In the genomic region with DNA sequence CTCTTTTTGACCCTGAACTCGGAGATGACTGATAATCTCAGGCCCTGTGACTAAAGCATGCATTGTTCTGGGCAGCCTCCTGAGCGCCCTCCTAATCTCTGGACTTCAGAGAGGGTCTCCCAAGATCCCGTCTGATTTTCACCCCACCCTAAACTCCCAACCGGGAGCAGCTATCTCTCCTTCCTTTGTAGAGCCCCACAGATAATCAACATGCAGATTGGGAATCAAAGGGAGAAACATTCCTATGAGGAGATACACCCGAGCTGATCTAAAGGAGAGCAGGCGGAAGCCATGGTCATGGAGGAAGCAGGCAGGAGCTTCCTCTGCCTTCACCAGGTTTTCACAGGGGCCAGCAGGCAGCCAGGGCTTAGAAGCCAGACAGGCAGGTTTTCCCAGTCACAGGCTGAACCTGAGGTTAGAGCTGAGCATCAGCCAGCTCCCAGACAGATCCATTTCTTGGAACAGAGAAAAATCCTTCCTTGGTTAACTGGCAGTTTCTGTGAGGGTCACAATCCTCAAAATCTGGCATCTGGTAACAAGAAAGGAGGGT, we compare ENCODE assay signal across 28 mouse cellular contexts.
DNase-seq lines count a peak whose midpoint lies in the region; ATAC-seq and TF ChIP-seq lines count a peak whose summit lies in the region.
"Had no signal": no experiment of that assay in that cellular context is flagged by ENCODE, and none has a peak within 500 bp of the region (broad histone marks: within the 10 kb centered on the region; RNA-seq: fewer than 3 reads in every experiment).

No protein-coding gene starts in this region.

- peaks cover 7% of the 10 kb centered on the region; the same call in 1 of the 2 replicates for H3K4me1 ChIP-seq in lung, postnatal 0 days (ENCODE audit: insufficient read depth, low read depth, low read length)
- H3K4me1 ChIP-seq in embryonic facial prominence, embryonic 10.5 days, result peaks cover 22% of the 10 kb centered on the region
- peaks cover 19% of the 10 kb centered on the region for H3K4me1 ChIP-seq in stomach, embryonic 14.5 days (ENCODE audit: control insufficient read depth, insufficient read depth, low read length)
- H3K4me1 ChIP-seq in neural tube, embryonic 15.5 days, result no peaks in the 10 kb centered on the region
- no peaks in the 10 kb centered on the region for H3K4me1 ChIP-seq in forebrain, embryonic 15.5 days
- H3K4me1 ChIP-seq: hindbrain, embryonic 13.5 days had no signal

- TF ChIP-seq CTCF in lung, postnatal 0 days (IDR thresholded peaks at IDR 0.05), result no peak

- H3K9me3 ChIP-seq in lung, postnatal 0 days (ENCODE audit: low read length), result no peaks in the 10 kb centered on the region
- no peaks in the 10 kb centered on the region for H3K9me3 ChIP-seq in embryonic facial prominence, embryonic 10.5 days
- no peaks in the 10 kb centered on the region for H3K9me3 ChIP-seq in stomach, embryonic 14.5 days (ENCODE audit: control insufficient read depth, low read depth, low read length)
- no peaks in the 10 kb centered on the region for H3K9me3 ChIP-seq in neural tube, embryonic 15.5 days (replicated peaks)
- H3K9me3 ChIP-seq in forebrain, embryonic 15.5 days, result no peaks in the 10 kb centered on the region
- H3K9me3 ChIP-seq: hindbrain, embryonic 13.5 days; kidney, embryonic 15.5 days; limb, embryonic 13.5 days; midbrain, embryonic 12.5 days had no signal

- H3K27ac ChIP-seq in lung, postnatal 0 days (ENCODE audit: low read length), result peak overlapping the region; percentile 57
- H3K27ac ChIP-seq in embryonic facial prominence, embryonic 10.5 days (replicated peaks), result peak overlapping the region; percentile 44; the same call in 1 of the 2 replicates
- H3K27ac ChIP-seq in stomach, embryonic 14.5 days (ENCODE audit: low read length), result peak overlapping the region; percentile 66
- H3K27ac ChIP-seq in neural tube, embryonic 15.5 days (replicated peaks), result no peak overlapping the region
- H3K27ac ChIP-seq in forebrain, embryonic 15.5 days (replicated peaks), result no peak overlapping the region
- H3K27ac ChIP-seq: hindbrain, embryonic 13.5 days; kidney, embryonic 15.5 days; left cerebral cortex, adult 2 months; limb, embryonic 13.5 days; midbrain, embryonic 12.5 days had no signal

- no peak overlapping the region for H3K9ac ChIP-seq in lung, postnatal 0 days (replicated peaks; ENCODE audit: low read depth)
- no peak overlapping the region for H3K9ac ChIP-seq in stomach, embryonic 14.5 days (replicated peaks; ENCODE audit: low read depth, low read length)
- H3K9ac ChIP-seq in neural tube, embryonic 15.5 days (replicated peaks), result no peak overlapping the region
- no peak overlapping the region for H3K9ac ChIP-seq in forebrain, embryonic 15.5 days (replicated peaks)
- H3K9ac ChIP-seq: hindbrain, embryonic 13.5 days; kidney, embryonic 15.5 days; limb, embryonic 13.5 days; midbrain, embryonic 12.5 days had no signal

- H3K27me3 ChIP-seq in lung, postnatal 0 days (replicated peaks; ENCODE audit: insufficient read depth, low read length), result no peaks in the 10 kb centered on the region
- H3K27me3 ChIP-seq in embryonic facial prominence, embryonic 10.5 days (replicated peaks; ENCODE audit: low read depth, poor library complexity, severe bottlenecking), result peaks cover 39% of the 10 kb centered on the region
- 0 out of 2 replicates have a peak, but pooled peaks cover under 1% of the 10 kb centered on the region for H3K27me3 ChIP-seq in stomach, embryonic 14.5 days (ENCODE audit: control insufficient read depth, insufficient read depth, low read length)
- H3K27me3 ChIP-seq in neural tube, embryonic 15.5 days (replicated peaks), result peaks cover 5% of the 10 kb centered on the region
- H3K27me3 ChIP-seq in forebrain, embryonic 15.5 days, result peaks cover 14% of the 10 kb centered on the region; the same call in 1 of the 2 replicates

- WGBS in lung, postnatal 0 days, result 33% methylated on average over 6 of the region's 6 CpGs
- 45% methylated on average over 6 of the region's 6 CpGs for WGBS in embryonic facial prominence, embryonic 10.5 days
- 44% methylated on average over 6 of the region's 6 CpGs for WGBS in stomach, embryonic 14.5 days
- WGBS in neural tube, embryonic 15.5 days, result 55% methylated on average over 6 of the region's 6 CpGs
- 45% methylated on average over 6 of the region's 6 CpGs for WGBS in forebrain, embryonic 15.5 days

- TF ChIP-seq EP300 in lung, postnatal 0 days (IDR thresholded peaks at IDR 0.05), result no peak

- H3K36me3 ChIP-seq in lung, postnatal 0 days (ENCODE audit: insufficient read depth, low read length), result no peaks in the 10 kb centered on the region
- no peaks in the 10 kb centered on the region for H3K36me3 ChIP-seq in embryonic facial prominence, embryonic 10.5 days (replicated peaks)
- no peaks in the 10 kb centered on the region for H3K36me3 ChIP-seq in stomach, embryonic 14.5 days (ENCODE audit: control insufficient read depth, insufficient read depth, low read length)
- H3K36me3 ChIP-seq in neural tube, embryonic 15.5 days, result no peaks in the 10 kb centered on the region
- no peaks in the 10 kb centered on the region for H3K36me3 ChIP-seq in forebrain, embryonic 15.5 days
- H3K36me3 ChIP-seq: hindbrain, embryonic 13.5 days; kidney, embryonic 15.5 days; midbrain, embryonic 12.5 days had no signal

- H3K4me3 ChIP-seq in lung, postnatal 0 days (ENCODE audit: low read depth, low read length), result no peak overlapping the region
- H3K4me3 ChIP-seq in embryonic facial prominence, embryonic 10.5 days, result no peak overlapping the region
- H3K4me3 ChIP-seq in stomach, embryonic 14.5 days (ENCODE audit: low read depth, low read length), result no peak overlapping the region
- H3K4me3 ChIP-seq in neural tube, embryonic 15.5 days (replicated peaks), result no peak overlapping the region
- no peak overlapping the region for H3K4me3 ChIP-seq in forebrain, embryonic 15.5 days
- H3K4me3 ChIP-seq: hindbrain, embryonic 13.5 days; kidney, embryonic 15.5 days; left cerebral cortex, adult 2 months; limb, embryonic 13.5 days; midbrain, embryonic 12.5 days had no signal

- H3K4me2 ChIP-seq in lung, postnatal 0 days (replicated peaks; ENCODE audit: low read depth, low read length), result no peak overlapping the region
- no peak overlapping the region for H3K4me2 ChIP-seq in stomach, embryonic 14.5 days (replicated peaks; ENCODE audit: low read depth, low read length)
- H3K4me2 ChIP-seq in neural tube, embryonic 15.5 days, result no peak overlapping the region
- no peak overlapping the region for H3K4me2 ChIP-seq in forebrain, embryonic 15.5 days (replicated peaks)
- H3K4me2 ChIP-seq: heart, embryonic 11.5 days; hindbrain, embryonic 13.5 days; kidney, embryonic 15.5 days; limb, embryonic 13.5 days; liver, embryonic 11.5 days; midbrain, embryonic 12.5 days had no signal

- ATAC-seq in lung, postnatal 0 days, result no peak
- ATAC-seq in stomach, embryonic 14.5 days (ENCODE audit: insufficient number of reproducible peaks, insufficient read depth, low FRiP score, low read depth), result no peak
- no peak for ATAC-seq in neural tube, embryonic 15.5 days (ENCODE audit: low FRiP score)
- no peak for ATAC-seq in forebrain, embryonic 15.5 days (replicated peaks)
- ATAC-seq: forebrain, embryonic 14.5 days had no signal

- DNase-seq in lung, postnatal 0 days (ENCODE audit: low spot score), result no peak
- no peak for DNase-seq in lung, postnatal 25 days (ENCODE audit: low spot score)
- DNase-seq in R1 (ENCODE audit: low read depth, low spot score), result peak; percentile 44
- DNase-seq in embryonic facial prominence, embryonic 10.5 days (ENCODE audit: low spot score), result no peak
- DNase-seq in cerebellum, postnatal 36 days, result no peak
- DNase-seq: adrenal gland, postnatal 14 days; B cell, adult 2 months; cerebellum, adult 11-12 months; cerebellum, adult 9-11 months; gastrocnemius, postnatal 36 days; heart, adult 18-20 months; heart, postnatal 36 days; kidney, adult 11 months; kidney, postnatal 25 days; retina, postnatal 1 day; right cerebral cortex, postnatal 14 days; thymus, postnatal 4 days had no signal

Comparison
In these comparisons a context has a peak if more than half of its experiments do, and no peak if none do; other contexts are left out.
1. H3K27ac ChIP-seq: peak in lung, postnatal 0 days (single experiment), embryonic facial prominence, embryonic 10.5 days (single experiment) and stomach, embryonic 14.5 days (single experiment); none in neural tube, embryonic 15.5 days (single experiment) and forebrain, embryonic 15.5 days (single experiment).